Mouse (Mus musculus): Measurements from ENCODE around the gene Ankrd1. TPM values are rescaled to one million over a fixed set of nuclear protein-coding genes. Genes with fewer than 3 reads are reported as not detected.

Ankrd1 gene
- polyA plus RNA-seq, 1 experiment from 2014 or later, result 0.14 TPM

DNA sequence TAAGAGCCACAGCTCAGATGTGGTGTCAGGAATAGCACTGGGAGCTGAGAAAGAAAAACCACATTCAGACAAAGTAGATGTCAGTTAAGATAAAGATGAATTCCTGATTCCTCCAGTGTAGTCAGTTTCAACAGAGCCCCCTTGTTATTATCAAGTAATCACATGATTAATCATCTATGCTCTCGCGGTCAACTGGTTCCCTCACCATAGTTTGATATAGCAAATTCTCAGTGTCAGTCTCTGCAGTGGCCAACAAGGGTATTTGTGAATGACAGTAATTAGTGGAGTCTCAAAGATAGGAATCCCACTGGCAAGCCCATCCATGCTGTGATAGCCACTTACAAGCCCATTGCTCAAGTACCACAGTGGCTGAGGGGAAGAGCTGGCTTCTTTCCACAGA, 23.7 kb upstream of the Ankrd1 start:
- no peak overlapping the region for H3K27ac ChIP-seq (replicated peaks; ENCODE audit: low read depth, low read length)
- DNase-seq, result no peak
- no peak for ATAC-seq (ENCODE audit: low FRiP score, low TSS enrichment)
- 98% methylated on average over 2 of the region's 2 CpGs for WGBS
- H3K36me3 ChIP-seq (ENCODE audit: control insufficient read depth, insufficient read depth, low read length), result no peaks in the 10 kb centered on the region
- no peaks in the 10 kb centered on the region for H3K4me1 ChIP-seq (ENCODE audit: control insufficient read depth, insufficient read depth, low read length)
- no peak overlapping the region for H3K9ac ChIP-seq (replicated peaks; ENCODE audit: low read length)
- H3K4me2 ChIP-seq (ENCODE audit: low read length), result no peak overlapping the region
- H3K4me3 ChIP-seq (replicated peaks; ENCODE audit: low read depth, low read length), result no peak overlapping the region
- no peaks in the 10 kb centered on the region for H3K27me3 ChIP-seq (ENCODE audit: control insufficient read depth, insufficient read depth, low read length)
- H3K9me3 ChIP-seq (ENCODE audit: control insufficient read depth, low read length), result no peaks in the 10 kb centered on the region

DNA sequence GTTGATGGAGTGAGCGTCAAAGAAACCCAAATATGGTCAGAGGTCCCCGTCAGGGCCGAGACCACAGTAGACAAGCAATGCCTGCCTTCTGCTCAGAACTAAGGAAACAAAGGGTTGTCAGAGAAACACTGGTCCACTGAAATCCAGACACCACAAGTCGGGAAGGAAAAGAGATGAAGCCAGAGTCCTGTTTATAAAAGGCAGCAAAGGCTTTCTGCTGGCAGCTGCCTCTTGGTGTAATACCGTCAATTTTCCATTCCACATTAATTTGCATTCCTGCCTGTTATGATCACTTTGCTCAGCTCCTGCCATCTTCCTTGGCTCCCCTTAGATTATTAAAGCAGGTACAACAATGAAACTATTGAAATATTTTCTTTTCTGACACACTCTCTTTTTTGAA, 13.8 kb upstream of the Ankrd1 start:
- ATAC-seq (ENCODE audit: low FRiP score, low TSS enrichment) (no peak), DNase-seq (no peak)
- Histone ChIP-seq H3K4me2 (ENCODE audit: low read length) (no peak overlapping the region), H3K9me3 (ENCODE audit: control insufficient read depth, low read length) (no peaks in the 10 kb centered on the region), H3K4me1 (ENCODE audit: control insufficient read depth, insufficient read depth, low read length) (no peaks in the 10 kb centered on the region), H3K36me3 (ENCODE audit: control insufficient read depth, insufficient read depth, low read length) (no peaks in the 10 kb centered on the region), H3K27ac (replicated peaks; ENCODE audit: low read depth, low read length) (no peak overlapping the region), H3K27me3 (ENCODE audit: control insufficient read depth, insufficient read depth, low read length) (no peaks in the 10 kb centered on the region), H3K9ac (replicated peaks; ENCODE audit: low read length) (no peak overlapping the region), H3K4me3 (replicated peaks; ENCODE audit: low read depth, low read length) (no peak overlapping the region)
- WGBS, result 62% methylated on average over 5 of the region's 5 CpGs

DNA sequence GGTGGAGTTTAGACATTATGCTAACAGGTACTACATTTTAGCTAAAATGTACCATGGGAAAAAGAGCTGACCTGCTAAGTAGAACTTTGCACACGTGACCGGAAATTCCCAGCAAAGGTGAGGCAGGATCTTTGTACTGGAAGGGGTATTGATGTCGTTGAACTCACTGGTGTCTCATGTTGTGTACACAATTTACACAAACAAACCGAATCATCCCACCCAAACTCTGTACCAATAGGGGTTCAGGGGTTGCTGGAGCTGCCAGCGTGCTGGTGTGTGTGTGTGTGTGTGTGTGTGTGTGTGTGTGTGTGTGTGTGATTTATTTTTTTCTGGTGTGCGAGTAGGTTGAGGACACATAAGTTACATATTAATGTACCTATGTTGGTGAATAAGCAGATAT, 13.2 kb upstream of the Ankrd1 start:
- DNase-seq (no peak), ATAC-seq (ENCODE audit: low FRiP score, low TSS enrichment) (no peak)
- Histone ChIP-seq H3K4me2 (ENCODE audit: low read length) (no peak overlapping the region), H3K4me1 (ENCODE audit: control insufficient read depth, insufficient read depth, low read length) (no peaks in the 10 kb centered on the region), H3K27me3 (ENCODE audit: control insufficient read depth, insufficient read depth, low read length) (no peaks in the 10 kb centered on the region), H3K4me3 (replicated peaks; ENCODE audit: low read depth, low read length) (no peak overlapping the region), H3K27ac (replicated peaks; ENCODE audit: low read depth, low read length) (no peak overlapping the region), H3K36me3 (ENCODE audit: control insufficient read depth, insufficient read depth, low read length) (no peaks in the 10 kb centered on the region), H3K9ac (replicated peaks; ENCODE audit: low read length) (no peak overlapping the region), H3K9me3 (ENCODE audit: control insufficient read depth, low read length) (no peaks in the 10 kb centered on the region)
- WGBS, result 83% methylated on average over 6 of the region's 6 CpGs

DNA sequence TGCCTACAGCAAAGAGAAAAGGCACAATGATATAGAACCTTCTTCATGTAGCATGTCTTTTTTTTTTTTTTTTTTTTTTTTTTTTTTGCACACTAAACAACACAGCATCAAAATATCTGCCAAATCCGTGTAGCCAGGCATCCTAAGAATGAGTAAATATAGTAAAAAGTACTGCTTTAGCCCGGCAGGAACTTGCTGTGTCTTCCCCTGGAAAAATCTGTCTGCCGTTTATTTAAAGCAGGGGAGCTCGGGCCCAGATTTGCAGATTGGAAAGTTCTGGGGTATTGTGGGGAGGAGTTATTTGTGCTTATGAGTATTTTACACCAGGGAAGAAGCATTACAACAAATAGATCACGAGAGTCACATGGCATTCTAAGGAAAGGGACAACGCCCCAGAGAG, 12.1 kb upstream of the Ankrd1 start:
- H3K4me1 ChIP-seq (ENCODE audit: control insufficient read depth, insufficient read depth, low read length), result no peaks in the 10 kb centered on the region
- no peak for ATAC-seq (ENCODE audit: low FRiP score, low TSS enrichment)
- 81% methylated on average over 6 of the region's 6 CpGs for WGBS

GRCm38 (mm10) chr19:36130181-36130580, 10.3 kb upstream of the Ankrd1 start:
- Histone ChIP-seq H3K9me3 (ENCODE audit: control insufficient read depth, low read length) (no peaks in the 10 kb centered on the region), H3K36me3 (ENCODE audit: control insufficient read depth, insufficient read depth, low read length) (no peaks in the 10 kb centered on the region), H3K4me2 (ENCODE audit: low read length) (no peak overlapping the region), H3K27me3 (ENCODE audit: control insufficient read depth, insufficient read depth, low read length) (no peaks in the 10 kb centered on the region), H3K4me1 (ENCODE audit: control insufficient read depth, insufficient read depth, low read length) (no peaks in the 10 kb centered on the region), H3K4me3 (replicated peaks; ENCODE audit: low read depth, low read length) (no peak overlapping the region), H3K27ac (replicated peaks; ENCODE audit: low read depth, low read length) (no peak overlapping the region), H3K9ac (replicated peaks; ENCODE audit: low read length) (no peak overlapping the region)
- WGBS, result 59% methylated on average over 2 of the region's 2 CpGs
- no peak for ATAC-seq (ENCODE audit: low FRiP score, low TSS enrichment)
- no peak for DNase-seq

More for the DNA sequence above, 12.1 kb upstream of the Ankrd1 start:
- H3K27me3 ChIP-seq (ENCODE audit: control insufficient read depth, insufficient read depth, low read length), result no peaks in the 10 kb centered on the region
- H3K9me3 ChIP-seq (ENCODE audit: control insufficient read depth, low read length), result no peaks in the 10 kb centered on the region
- H3K4me2 ChIP-seq (ENCODE audit: low read length), result no peak overlapping the region
- no peak for DNase-seq
- H3K9ac ChIP-seq (replicated peaks; ENCODE audit: low read length), result no peak overlapping the region
- no peak overlapping the region for H3K4me3 ChIP-seq (replicated peaks; ENCODE audit: low read depth, low read length)
- no peaks in the 10 kb centered on the region for H3K36me3 ChIP-seq (ENCODE audit: control insufficient read depth, insufficient read depth, low read length)
- H3K27ac ChIP-seq (replicated peaks; ENCODE audit: low read depth, low read length), result no peak overlapping the region

DNA sequence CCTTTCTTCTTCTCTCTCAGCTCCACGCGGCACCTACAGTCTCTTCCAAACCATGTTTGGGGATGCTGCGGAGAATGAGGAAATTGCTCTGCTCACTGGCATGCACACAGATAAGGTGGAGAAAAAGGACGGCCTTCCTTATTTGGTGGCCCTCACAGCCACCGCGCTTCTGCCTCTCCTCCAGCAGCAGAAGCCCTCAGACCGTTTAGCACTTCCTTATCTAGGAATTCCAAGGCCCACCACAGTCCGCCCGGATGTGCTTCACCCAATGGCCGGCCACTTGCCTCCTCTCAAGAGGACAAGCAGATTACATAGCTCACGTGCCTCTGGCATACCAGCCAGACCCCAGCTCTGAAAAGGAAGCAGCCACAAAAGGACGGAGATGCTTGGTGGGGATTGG, 9.7 kb upstream of the Ankrd1 start:
- H3K27me3 ChIP-seq (ENCODE audit: control insufficient read depth, insufficient read depth, low read length), result no peaks in the 10 kb centered on the region
- WGBS, result 75% methylated on average over 12 of the region's 12 CpGs
- DNase-seq (no peak), ATAC-seq (ENCODE audit: low FRiP score, low TSS enrichment) (no peak)
- no peaks in the 10 kb centered on the region for H3K4me1 ChIP-seq (ENCODE audit: control insufficient read depth, insufficient read depth, low read length)
- H3K4me2 ChIP-seq (ENCODE audit: low read length), result no peak overlapping the region
- H3K9me3 ChIP-seq (ENCODE audit: control insufficient read depth, low read length), result no peaks in the 10 kb centered on the region
- H3K9ac ChIP-seq (replicated peaks; ENCODE audit: low read length), result no peak overlapping the region
- no peaks in the 10 kb centered on the region for H3K36me3 ChIP-seq (ENCODE audit: control insufficient read depth, insufficient read depth, low read length)
- no peak overlapping the region for H3K27ac ChIP-seq (replicated peaks; ENCODE audit: low read depth, low read length)
- no peak overlapping the region for H3K4me3 ChIP-seq (replicated peaks; ENCODE audit: low read depth, low read length)

DNA sequence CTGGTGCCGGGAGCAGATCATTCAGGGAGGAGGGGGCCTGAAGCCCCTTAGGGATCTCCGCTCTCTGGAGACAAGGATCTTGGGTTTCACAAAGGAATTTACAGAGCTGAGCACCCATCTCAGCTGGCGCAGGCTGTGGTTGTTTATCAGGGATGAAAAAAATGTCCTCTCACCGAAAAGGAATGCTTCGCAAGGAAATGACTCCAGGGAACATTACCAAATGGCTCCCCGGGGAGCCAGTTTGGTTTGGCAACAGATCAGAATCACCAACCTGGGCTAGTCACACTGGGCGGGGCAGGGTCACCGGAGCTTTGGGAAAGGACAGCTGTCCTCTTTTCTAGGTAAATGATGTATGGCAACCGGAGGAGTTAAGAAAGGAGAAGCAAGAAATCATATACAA, 9.3 kb upstream of the Ankrd1 start:
- Histone ChIP-seq H3K27ac (replicated peaks; ENCODE audit: low read depth, low read length) (no peak overlapping the region), H3K27me3 (ENCODE audit: control insufficient read depth, insufficient read depth, low read length) (no peaks in the 10 kb centered on the region), H3K36me3 (ENCODE audit: control insufficient read depth, insufficient read depth, low read length) (no peaks in the 10 kb centered on the region), H3K4me3 (replicated peaks; ENCODE audit: low read depth, low read length) (no peak overlapping the region), H3K4me2 (ENCODE audit: low read length) (no peak overlapping the region), H3K9me3 (ENCODE audit: control insufficient read depth, low read length) (no peaks in the 10 kb centered on the region), H3K4me1 (ENCODE audit: control insufficient read depth, insufficient read depth, low read length) (no peaks in the 10 kb centered on the region), H3K9ac (replicated peaks; ENCODE audit: low read length) (no peak overlapping the region)
- no peak for ATAC-seq (ENCODE audit: low FRiP score, low TSS enrichment)
- 75% methylated on average over 9 of the region's 9 CpGs for WGBS
- no peak for DNase-seq

GRCm38 (mm10) chr19:36128440-36128839, 8.5 kb upstream of the Ankrd1 start:
- WGBS, result 94% methylated on average over 3 of the region's 3 CpGs

GRCm38 (mm10) chr19:36124203-36124602, 4.3 kb upstream of the Ankrd1 start:
- H3K4me2 ChIP-seq (ENCODE audit: low read length), result no peak overlapping the region
- no peak overlapping the region for H3K4me3 ChIP-seq (replicated peaks; ENCODE audit: low read depth, low read length)
- no peak overlapping the region for H3K9ac ChIP-seq (replicated peaks; ENCODE audit: low read length)
- no peaks in the 10 kb centered on the region for H3K36me3 ChIP-seq (ENCODE audit: control insufficient read depth, insufficient read depth, low read length)
- H3K4me1 ChIP-seq (ENCODE audit: control insufficient read depth, insufficient read depth, low read length), result no peaks in the 10 kb centered on the region
- no peak overlapping the region for H3K27ac ChIP-seq (replicated peaks; ENCODE audit: low read depth, low read length)
- no peaks in the 10 kb centered on the region for H3K9me3 ChIP-seq (ENCODE audit: control insufficient read depth, low read length)
- DNase-seq, result no peak
- ATAC-seq (ENCODE audit: low FRiP score, low TSS enrichment), result no peak
- no peaks in the 10 kb centered on the region for H3K27me3 ChIP-seq (ENCODE audit: control insufficient read depth, insufficient read depth, low read length)
- WGBS, result 88% methylated on average over 1 of the region's 1 CpGs

More at GRCm38 (mm10) chr19:36128440-36128839, 8.5 kb upstream of the Ankrd1 start:
- DNase-seq (no peak), ATAC-seq (ENCODE audit: low FRiP score, low TSS enrichment) (no peak)
- Histone ChIP-seq H3K36me3 (ENCODE audit: control insufficient read depth, insufficient read depth, low read length) (no peaks in the 10 kb centered on the region), H3K9me3 (ENCODE audit: control insufficient read depth, low read length) (no peaks in the 10 kb centered on the region), H3K27ac (replicated peaks; ENCODE audit: low read depth, low read length) (no peak overlapping the region), H3K9ac (replicated peaks; ENCODE audit: low read length) (no peak overlapping the region), H3K4me1 (ENCODE audit: control insufficient read depth, insufficient read depth, low read length) (no peaks in the 10 kb centered on the region), H3K27me3 (ENCODE audit: control insufficient read depth, insufficient read depth, low read length) (no peaks in the 10 kb centered on the region), H3K4me2 (ENCODE audit: low read length) (no peak overlapping the region), H3K4me3 (replicated peaks; ENCODE audit: low read depth, low read length) (no peak overlapping the region)

Data from midbrain, embryonic 14.5 days (tissue).